Comparison of ENCODE assay signal across 11 mouse cellular contexts in the genomic region with DNA sequence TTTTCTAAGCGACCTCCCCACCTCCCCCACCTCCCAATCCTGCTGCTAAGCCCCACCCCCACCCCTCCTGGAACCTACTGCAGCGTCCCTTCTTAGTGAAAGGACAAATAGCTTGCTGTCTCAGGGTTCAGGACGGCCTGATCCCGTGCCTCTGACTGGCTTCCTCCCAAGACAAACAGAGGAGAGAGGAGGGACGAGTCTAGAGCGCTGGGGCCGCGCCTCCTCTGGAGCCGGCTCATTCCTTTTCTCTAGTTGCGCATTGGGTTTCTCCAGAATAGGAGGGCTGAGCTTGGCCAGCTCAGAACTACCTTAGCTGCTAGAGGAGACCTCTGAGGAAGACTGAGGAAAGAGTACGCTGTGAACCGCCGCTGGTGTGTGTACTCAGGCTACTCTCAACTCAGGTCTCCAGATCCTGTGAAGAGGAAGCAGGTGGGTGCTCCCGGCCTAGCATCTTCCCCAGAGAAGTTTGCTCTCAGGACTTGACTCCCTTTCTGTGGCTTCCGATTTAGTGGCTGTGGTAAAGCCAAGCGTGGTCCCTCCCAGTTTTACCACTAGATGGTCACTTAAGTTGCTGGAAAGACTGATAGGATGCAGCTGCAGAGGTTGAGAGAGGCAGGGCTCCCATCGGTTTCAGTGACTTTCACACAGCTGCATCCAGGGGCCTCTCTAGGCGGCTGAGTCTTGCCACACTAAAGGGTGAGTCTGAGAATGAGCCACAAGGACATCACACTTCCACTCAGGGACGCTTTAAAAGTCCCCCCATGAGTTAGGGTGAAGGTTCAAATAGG. TPM values are rescaled to one million over a fixed set of nuclear protein-coding genes. Genes with fewer than 3 reads are reported as not detected.
DNase-seq lines count a peak whose midpoint lies in the region; ATAC-seq and TF ChIP-seq lines count a peak whose summit lies in the region.
"Had no signal": no experiment of that assay in that cellular context is flagged by ENCODE, and none has a peak within 500 bp of the region (broad histone marks: within the 10 kb centered on the region; RNA-seq: fewer than 3 reads in every experiment).

No protein-coding gene starts in this region.

- no peaks in the 10 kb centered on the region for H3K36me3 ChIP-seq in CH12.LX (replicated peaks in 1 of 2; ENCODE audit: control insufficient read depth in 1 of 2, insufficient read depth in 1 of 2, low read length in 1 of 2)
- no peaks in the 10 kb centered on the region for H3K36me3 ChIP-seq in kidney, embryonic 14.5 days (ENCODE audit: control insufficient read depth, insufficient read depth, low read length)
- H3K36me3 ChIP-seq in lung, embryonic 16.5 days (ENCODE audit: control insufficient read depth, insufficient read depth, low read length), result no peaks in the 10 kb centered on the region
- H3K36me3 ChIP-seq: embryonic facial prominence, embryonic 13.5 days had no signal

- TF ChIP-seq EP300 in CH12.LX (IDR thresholded peaks at IDR 0.05; ENCODE audit: low read length), result no peak

- in situ Hi-C loops in CH12.LX (cut with MboI; ENCODE audit: low pct_ligation_motif_present, low pct_unique_long_range_greater_than_20kb, low sequenced_read_pairs), result no loop called here

- peaks cover 3 to 9% of the 10 kb centered on the region in 2 experiments; a peak in 3 of 4 replicates for H3K4me1 ChIP-seq in CH12.LX (ENCODE audit: control insufficient read depth in 1 of 2, insufficient read depth in 2 of 2)
- H3K4me1 ChIP-seq in kidney, embryonic 14.5 days (ENCODE audit: control insufficient read depth, insufficient read depth, low read length), result 0 out of 2 replicates have a peak, but pooled peaks cover 3% of the 10 kb centered on the region
- H3K4me1 ChIP-seq in lung, embryonic 16.5 days (replicated peaks; ENCODE audit: control insufficient read depth, insufficient read depth, low read length), result no peaks in the 10 kb centered on the region
- H3K4me1 ChIP-seq: embryonic facial prominence, embryonic 13.5 days had no signal

- no peak for TF ChIP-seq CTCF in gastrocnemius, adult 2 months (IDR thresholded peaks at IDR 0.05)
- TF ChIP-seq CTCF in CH12.LX (conservative IDR thresholded peaks at IDR 0.05 in 1 of 2, IDR thresholded peaks at IDR 0.05 in 1 of 2; ENCODE audit: low read depth in 2 of 2, low read length in 2 of 2), result no peak

- H3K4me2 ChIP-seq in CH12.LX (ENCODE audit: insufficient read depth, low read depth, poor library complexity, severe bottlenecking), result no peak overlapping the region
- no peak overlapping the region for H3K4me2 ChIP-seq in kidney, embryonic 14.5 days (replicated peaks; ENCODE audit: low read depth, low read length)
- no peak overlapping the region for H3K4me2 ChIP-seq in lung, embryonic 16.5 days (ENCODE audit: low read depth, low read length)
- H3K4me2 ChIP-seq: embryonic facial prominence, embryonic 13.5 days had no signal

- peaks cover 42% of the 10 kb centered on the region for H3K27me3 ChIP-seq in CH12.LX (replicated peaks)
- peaks cover 12% of the 10 kb centered on the region for H3K27me3 ChIP-seq in kidney, embryonic 14.5 days (ENCODE audit: control insufficient read depth, insufficient read depth, low read length)
- peaks cover 2% of the 10 kb centered on the region for H3K27me3 ChIP-seq in lung, embryonic 16.5 days (ENCODE audit: control insufficient read depth, insufficient read depth, low read depth, low read length)

- dilution Hi-C loops in CH12.LX (cut with MboI; ENCODE audit: extremely low pct_ligation_motif_present, extremely low pct_unique_long_range_greater_than_20kb, low sequenced_read_pairs), result no loop called here

- H3K4me3 ChIP-seq in gastrocnemius, adult 2 months, result peak overlapping the region; percentile 26
- H3K4me3 ChIP-seq in CH12.LX (replicated peaks in 1 of 3; ENCODE audit: low read depth in 2 of 3, low read length in 2 of 3, poor library complexity in 1 of 3), result no peak overlapping the region
- H3K4me3 ChIP-seq in kidney, embryonic 14.5 days (ENCODE audit: low read length), result no peak overlapping the region
- H3K4me3 ChIP-seq in lung, embryonic 16.5 days (ENCODE audit: low read length), result no peak overlapping the region
- H3K4me3 ChIP-seq: embryonic facial prominence, embryonic 13.5 days had no signal

- TF ChIP-seq POLR2A in CH12.LX (IDR thresholded peaks at IDR 0.05; ENCODE audit: low read depth, low read length), result no peak

- peaks cover 12% of the 10 kb centered on the region for H3K9me3 ChIP-seq in CH12.LX (replicated peaks; ENCODE audit: low read length)
- H3K9me3 ChIP-seq in kidney, embryonic 14.5 days (ENCODE audit: control insufficient read depth, low read length), result peaks cover 6% of the 10 kb centered on the region
- peaks cover 3% of the 10 kb centered on the region for H3K9me3 ChIP-seq in lung, embryonic 16.5 days (ENCODE audit: control insufficient read depth, low read length)

- no peak overlapping the region for H3K27ac ChIP-seq in gastrocnemius, adult 2 months
- no peak overlapping the region for H3K27ac ChIP-seq in CH12.LX (ENCODE audit: insufficient read depth, low read depth)
- no peak overlapping the region for H3K27ac ChIP-seq in kidney, embryonic 14.5 days (ENCODE audit: low read depth, low read length)
- H3K27ac ChIP-seq in lung, embryonic 16.5 days (ENCODE audit: low read length), result no peak overlapping the region
- H3K27ac ChIP-seq: embryonic facial prominence, embryonic 13.5 days; liver, embryonic 14.5 days had no signal

- 12% methylated on average over 19 of the region's 19 CpGs for WGBS in kidney, embryonic 14.5 days
- WGBS in lung, embryonic 16.5 days, result 9% methylated on average over 19 of the region's 19 CpGs

- no peaks in the 10 kb centered on the region for H3K79me2 ChIP-seq in CH12.LX (replicated peaks; ENCODE audit: control insufficient read depth, extremely low read depth, insufficient read depth, poor library complexity, severe bottlenecking)

- peak; percentile 31 for DNase-seq in gastrocnemius, adult 2 months
- DNase-seq in gastrocnemius, postnatal 36 days, result no peak
- DNase-seq in CH12.LX (ENCODE audit: extremely low read depth), result peak; percentile 10
- peak; percentile 89 for DNase-seq in brain, adult 2 months (ENCODE audit: low read depth, low spot score)
- no peak for DNase-seq in spleen, postnatal 14 days (ENCODE audit: low spot score in 2 of 2)
- no peak for DNase-seq in thymus, postnatal 25 days

- no peak overlapping the region for H3K9ac ChIP-seq in CH12.LX (ENCODE audit: insufficient read depth, low read depth)
- no peak overlapping the region for H3K9ac ChIP-seq in kidney, embryonic 14.5 days (ENCODE audit: low read depth, low read length)
- no peak overlapping the region for H3K9ac ChIP-seq in lung, embryonic 16.5 days (ENCODE audit: low read length)
- H3K9ac ChIP-seq: embryonic facial prominence, embryonic 13.5 days; liver, embryonic 14.5 days had no signal

- intact Hi-C loops in gastrocnemius, adult 2 months (cut with DNase I), result no loop called here
- intact Hi-C loops in gastrocnemius, postnatal 36 days (cut with DNase I), result no loop called here

- peak; percentile 52; the same call in 1 of the 2 replicates for ATAC-seq in kidney, embryonic 14.5 days (ENCODE audit: low FRiP score, low TSS enrichment)
- ATAC-seq in lung, embryonic 16.5 days (ENCODE audit: low read depth), result peak; percentile 75

- no peak for TF ChIP-seq RAD21 in CH12.LX (IDR thresholded peaks at IDR 0.05; ENCODE audit: low read depth, low read length)

TF ChIP-seq in CH12.LX, 34 proteins besides CTCF, POLR2A, EP300 and RAD21 (continues in another document):
- TF ChIP-seq SMC3 (IDR thresholded peaks at IDR 0.05; ENCODE audit: low read depth, low read length) (no peak), SIN3A (IDR thresholded peaks at IDR 0.05; ENCODE audit: low read length) (0 out of 2 replicates have a peak, but pooled peaks have one; percentile 30), MXI1 (IDR thresholded peaks at IDR 0.05; ENCODE audit: low read depth, low read length) (no peak)

RNA-seq across cellular contexts. Expression of a gene that starts 3.4 kb away (rescaled TPM):
- total RNA-seq in gastrocnemius, adult 2 months (2021), result not detected
- under 1 TPM in 1 of 2 experiments, not detected in 1; 0.42 TPM for total RNA-seq in gastrocnemius, postnatal 36 days (2021)
- not detected in 2 replicates for total RNA-seq in CH12.LX (2012; rRNA removed)
- not detected in 2 replicates for total RNA-seq in CH12.LX (2014; rRNA removed)
- polyA plus RNA-seq in CH12.LX (2012; ENCODE audit: insufficient read length, low read depth), result not detected in 2 replicates
- polyA plus RNA-seq in kidney, embryonic 14.5 days (2014; fragmentation: Nextera tagmentation; extraction: Ambion mirVana), result not detected in 2 replicates
- 0.10 and 0.28 TPM in 2 replicates for polyA plus RNA-seq in lung, embryonic 16.5 days (2015; fragmentation: Nextera tagmentation; extraction: Ambion mirVana)
- total RNA-seq: ES-E14 had no signal
- polyA plus RNA-seq: liver, embryonic 14.5 days had no signal

RNA-seq across cellular contexts. Expression of a gene that starts 12.1 kb away (rescaled TPM):
- 10 to 100 TPM; 17.9 to 19.6 TPM for total RNA-seq in gastrocnemius, adult 2 months (2021)
- 10 to 100 TPM; 16.0 to 17.1 TPM for total RNA-seq in gastrocnemius, postnatal 36 days (2021)
- 49.1 and 64.2 TPM in 2 replicates for total RNA-seq in CH12.LX (2012; rRNA removed)
- 20.3 and 21.6 TPM in 2 replicates for total RNA-seq in CH12.LX (2014; rRNA removed)
- 128 and 182 TPM in 2 replicates for polyA plus RNA-seq in CH12.LX (2012; ENCODE audit: insufficient read length, low read depth)
- polyA plus RNA-seq in kidney, embryonic 14.5 days (2014; fragmentation: Nextera tagmentation; extraction: Ambion mirVana), result 48.1 and 48.6 TPM in 2 replicates
- 22.4 and 25.6 TPM in 2 replicates for polyA plus RNA-seq in lung, embryonic 16.5 days (2015; fragmentation: Nextera tagmentation; extraction: Ambion mirVana)

RNA-seq across cellular contexts. Expression of a gene that starts 27.5 kb away (rescaled TPM):
- total RNA-seq in gastrocnemius, adult 2 months (2021), result 10 to 100 TPM; 37.9 to 52.0 TPM
- 10 to 100 TPM; 36.3 to 37.9 TPM for total RNA-seq in gastrocnemius, postnatal 36 days (2021)
- total RNA-seq in CH12.LX (2012; rRNA removed) (98.1 and 124 TPM in 2 replicates), CH12.LX (2014; rRNA removed) (65.6 and 71.0 TPM in 2 replicates)
- 80.5 and 91.3 TPM in 2 replicates for polyA plus RNA-seq in CH12.LX (2012; ENCODE audit: insufficient read length, low read depth)
- polyA plus RNA-seq in kidney, embryonic 14.5 days (2014; fragmentation: Nextera tagmentation; extraction: Ambion mirVana), result 159 and 171 TPM in 2 replicates
- polyA plus RNA-seq in lung, embryonic 16.5 days (2015; fragmentation: Nextera tagmentation; extraction: Ambion mirVana), result 203 and 211 TPM in 2 replicates

RNA-seq across cellular contexts. Expression of a gene that starts 30.8 kb away (rescaled TPM):
- not detected for total RNA-seq in gastrocnemius, adult 2 months (2021)
- under 1 TPM; 0.08 to 0.17 TPM for total RNA-seq in gastrocnemius, postnatal 36 days (2021)
- 0.04 TPM in 1 of 2 replicates, not detected in the other for total RNA-seq in CH12.LX (2012; rRNA removed)
- not detected in 2 replicates for total RNA-seq in CH12.LX (2014; rRNA removed)
- polyA plus RNA-seq in CH12.LX (2012; ENCODE audit: insufficient read length, low read depth), result not detected in 2 replicates
- polyA plus RNA-seq in kidney, embryonic 14.5 days (2014; fragmentation: Nextera tagmentation; extraction: Ambion mirVana), result not detected in 2 replicates
- 0.44 and 0.54 TPM in 2 replicates for polyA plus RNA-seq in lung, embryonic 16.5 days (2015; fragmentation: Nextera tagmentation; extraction: Ambion mirVana)
- polyA plus RNA-seq: liver, embryonic 14.5 days had no signal

RNA-seq across cellular contexts. Expression of a gene that starts 47.3 kb away (rescaled TPM):
- total RNA-seq in gastrocnemius, adult 2 months (2021), result not detected
- not detected for total RNA-seq in gastrocnemius, postnatal 36 days (2021)
- total RNA-seq in CH12.LX (2012; rRNA removed) (not detected in 2 replicates), CH12.LX (2014; rRNA removed) (not detected in 2 replicates)
- polyA plus RNA-seq in CH12.LX (2012; ENCODE audit: insufficient read length, low read depth), result not detected in 2 replicates
- not detected in 2 replicates for polyA plus RNA-seq in kidney, embryonic 14.5 days (2014; fragmentation: Nextera tagmentation; extraction: Ambion mirVana)
- not detected in 2 replicates for polyA plus RNA-seq in lung, embryonic 16.5 days (2015; fragmentation: Nextera tagmentation; extraction: Ambion mirVana)
- total RNA-seq: ES-E14 had no signal
- polyA plus RNA-seq: liver, embryonic 14.5 days had no signal

Comparison
In these comparisons a context has a peak if more than half of its experiments do, and no peak if none do; other contexts are left out.
1. DNase-seq: peak in gastrocnemius, adult 2 months (single experiment), CH12.LX (single experiment) and brain, adult 2 months (single experiment); none in gastrocnemius, postnatal 36 days (0 of 2), spleen, postnatal 14 days (0 of 2) and thymus, postnatal 25 days (single experiment).